Mouse (Mus musculus): ENCODE measurements around the gene Dera. TPM values are rescaled to one million over a fixed set of nuclear protein-coding genes. Genes with fewer than 3 reads are reported as not detected.

Gene Dera
- polyA plus RNA-seq, 1 experiment from 2014 or later = 74.5 TPM

- WGBS = 91% methylated on average over 10 of the region's 10 CpGs
- no peak overlapping the region for H3K27ac ChIP-seq (replicated peaks; ENCODE audit: low read depth, low read length)
- no peak overlapping the region for H3K4me2 ChIP-seq (ENCODE audit: low read depth, low read length)
- no peaks in the 10 kb centered on the region for H3K27me3 ChIP-seq (ENCODE audit: control insufficient read depth, insufficient read depth, low read length)
- ATAC-seq (replicated peaks; ENCODE audit: insufficient number of reproducible peaks, low FRiP score, low TSS enrichment, low read depth) (no peak), DNase-seq (ENCODE audit: low spot score) (no peak)
- H3K36me3 ChIP-seq (replicated peaks; ENCODE audit: control insufficient read depth, insufficient read depth, low read depth, low read length) = no peaks in the 10 kb centered on the region; the same call in 1 of the 2 replicates
- no peak overlapping the region for H3K4me3 ChIP-seq (ENCODE audit: low read depth, low read length)
- H3K9me3 ChIP-seq (replicated peaks; ENCODE audit: control insufficient read depth, low read length) = no peaks in the 10 kb centered on the region; the same call in 1 of the 2 replicates
- no peaks in the 10 kb centered on the region for H3K4me1 ChIP-seq (ENCODE audit: control insufficient read depth, insufficient read depth, low read length)
- H3K9ac ChIP-seq (replicated peaks; ENCODE audit: low read length) = no peak overlapping the region
Observed at GRCm38 (mm10) chr6:137857198-137858194, 103.2 kb downstream of the Dera start.

- H3K27me3 ChIP-seq (ENCODE audit: control insufficient read depth, insufficient read depth, low read length) = no peaks in the 10 kb centered on the region
- 82% methylated on average over 7 of the region's 7 CpGs for WGBS
- no peak overlapping the region for H3K4me3 ChIP-seq (ENCODE audit: low read depth, low read length)
- no peaks in the 10 kb centered on the region for H3K36me3 ChIP-seq (replicated peaks; ENCODE audit: control insufficient read depth, insufficient read depth, low read depth, low read length)
- no peak overlapping the region for H3K27ac ChIP-seq (replicated peaks; ENCODE audit: low read depth, low read length)
- H3K4me1 ChIP-seq (ENCODE audit: control insufficient read depth, insufficient read depth, low read length) = no peaks in the 10 kb centered on the region
- DNase-seq (ENCODE audit: low spot score) = no peak
- H3K9ac ChIP-seq (replicated peaks; ENCODE audit: low read length) = no peak overlapping the region
- H3K4me2 ChIP-seq (ENCODE audit: low read depth, low read length) = no peak overlapping the region
- no peak for ATAC-seq (replicated peaks; ENCODE audit: insufficient number of reproducible peaks, low FRiP score, low TSS enrichment, low read depth)
- no peaks in the 10 kb centered on the region for H3K9me3 ChIP-seq (replicated peaks; ENCODE audit: control insufficient read depth, low read length)
Observed at GRCm38 (mm10) chr6:137869903-137870580, 115.7 kb downstream of the Dera start.

- ATAC-seq (replicated peaks; ENCODE audit: insufficient number of reproducible peaks, low FRiP score, low TSS enrichment, low read depth) (no peak), DNase-seq (ENCODE audit: low spot score) (no peak)
- H3K27ac ChIP-seq (replicated peaks; ENCODE audit: low read depth, low read length) = no peak overlapping the region
- no peaks in the 10 kb centered on the region for H3K4me1 ChIP-seq (ENCODE audit: control insufficient read depth, insufficient read depth, low read length)
- no peaks in the 10 kb centered on the region for H3K9me3 ChIP-seq (replicated peaks; ENCODE audit: control insufficient read depth, low read length)
- WGBS = 85% methylated on average over 6 of the region's 6 CpGs
- H3K9ac ChIP-seq (replicated peaks; ENCODE audit: low read length) = no peak overlapping the region
- no peak overlapping the region for H3K4me3 ChIP-seq (ENCODE audit: low read depth, low read length)
- no peaks in the 10 kb centered on the region for H3K36me3 ChIP-seq (replicated peaks; ENCODE audit: control insufficient read depth, insufficient read depth, low read depth, low read length)
- H3K4me2 ChIP-seq (ENCODE audit: low read depth, low read length) = no peak overlapping the region
- H3K27me3 ChIP-seq (ENCODE audit: control insufficient read depth, insufficient read depth, low read length) = no peaks in the 10 kb centered on the region
Observed at GRCm38 (mm10) chr6:137870667-137871066, 116.3 kb downstream of the Dera start.

GRCm38 (mm10) chr6:137872055-137872735 lies 117.8 kb downstream of the Dera start:
- no peaks in the 10 kb centered on the region for H3K4me1 ChIP-seq (ENCODE audit: control insufficient read depth, insufficient read depth, low read length)
- H3K4me2 ChIP-seq (ENCODE audit: low read depth, low read length) = no peak overlapping the region
- H3K36me3 ChIP-seq (replicated peaks; ENCODE audit: control insufficient read depth, insufficient read depth, low read depth, low read length) = no peaks in the 10 kb centered on the region
- H3K9me3 ChIP-seq (replicated peaks; ENCODE audit: control insufficient read depth, low read length) = no peaks in the 10 kb centered on the region
- no peak overlapping the region for H3K9ac ChIP-seq (replicated peaks; ENCODE audit: low read length)
- H3K27ac ChIP-seq (replicated peaks; ENCODE audit: low read depth, low read length) = no peak overlapping the region
- no peak overlapping the region for H3K4me3 ChIP-seq (ENCODE audit: low read depth, low read length)
- ATAC-seq (replicated peaks; ENCODE audit: insufficient number of reproducible peaks, low FRiP score, low TSS enrichment, low read depth) (peak; percentile 39; the same call in 1 of the 2 replicates), DNase-seq (ENCODE audit: low spot score) (peak; percentile 77)
- no peaks in the 10 kb centered on the region for H3K27me3 ChIP-seq (ENCODE audit: control insufficient read depth, insufficient read depth, low read length)
- WGBS = 31% methylated on average over 17 of the region's 17 CpGs

- no peaks in the 10 kb centered on the region for H3K36me3 ChIP-seq (replicated peaks; ENCODE audit: control insufficient read depth, insufficient read depth, low read depth, low read length)
- WGBS = 87% methylated on average over 8 of the region's 8 CpGs
Observed at GRCm38 (mm10) chr6:137874471-137875244, 120.3 kb downstream of the Dera start.

GRCm38 (mm10) chr6:137885644-137886043 lies 131.3 kb downstream of the Dera start:
- 85% methylated on average over 6 of the region's 6 CpGs for WGBS
- ATAC-seq (replicated peaks; ENCODE audit: insufficient number of reproducible peaks, low FRiP score, low TSS enrichment, low read depth) (no peak), DNase-seq (ENCODE audit: low spot score) (no peak)
- no peaks in the 10 kb centered on the region for H3K9me3 ChIP-seq (replicated peaks; ENCODE audit: control insufficient read depth, low read length)
- H3K27me3 ChIP-seq (ENCODE audit: control insufficient read depth, insufficient read depth, low read length) = no peaks in the 10 kb centered on the region
- H3K27ac ChIP-seq (replicated peaks; ENCODE audit: low read depth, low read length) = no peak overlapping the region
- no peak overlapping the region for H3K4me2 ChIP-seq (ENCODE audit: low read depth, low read length)
- H3K4me1 ChIP-seq (ENCODE audit: control insufficient read depth, insufficient read depth, low read length) = no peaks in the 10 kb centered on the region
- H3K4me3 ChIP-seq (ENCODE audit: low read depth, low read length) = no peak overlapping the region
- H3K9ac ChIP-seq (replicated peaks; ENCODE audit: low read length) = no peak overlapping the region
- no peaks in the 10 kb centered on the region for H3K36me3 ChIP-seq (replicated peaks; ENCODE audit: control insufficient read depth, insufficient read depth, low read depth, low read length)

More at GRCm38 (mm10) chr6:137874471-137875244, 120.3 kb downstream of the Dera start:
- H3K4me3 ChIP-seq (ENCODE audit: low read depth, low read length) = no peak overlapping the region
- H3K27ac ChIP-seq (replicated peaks; ENCODE audit: low read depth, low read length) = no peak overlapping the region
- H3K4me2 ChIP-seq (ENCODE audit: low read depth, low read length) = no peak overlapping the region
- no peaks in the 10 kb centered on the region for H3K4me1 ChIP-seq (ENCODE audit: control insufficient read depth, insufficient read depth, low read length)
- H3K9ac ChIP-seq (replicated peaks; ENCODE audit: low read length) = no peak overlapping the region
- H3K27me3 ChIP-seq (ENCODE audit: control insufficient read depth, insufficient read depth, low read length) = no peaks in the 10 kb centered on the region
- no peaks in the 10 kb centered on the region for H3K9me3 ChIP-seq (replicated peaks; ENCODE audit: control insufficient read depth, low read length)
- DNase-seq (ENCODE audit: low spot score) (no peak), ATAC-seq (replicated peaks; ENCODE audit: insufficient number of reproducible peaks, low FRiP score, low TSS enrichment, low read depth) (no peak)

GRCm38 (mm10) chr6:137886210-137886979 lies 132.0 kb downstream of the Dera start:
- Histone ChIP-seq H3K9me3 (replicated peaks; ENCODE audit: control insufficient read depth, low read length) (no peaks in the 10 kb centered on the region), H3K4me3 (ENCODE audit: low read depth, low read length) (no peak overlapping the region), H3K4me2 (ENCODE audit: low read depth, low read length) (no peak overlapping the region), H3K36me3 (replicated peaks; ENCODE audit: control insufficient read depth, insufficient read depth, low read depth, low read length) (no peaks in the 10 kb centered on the region), H3K27me3 (ENCODE audit: control insufficient read depth, insufficient read depth, low read length) (no peaks in the 10 kb centered on the region), H3K27ac (replicated peaks; ENCODE audit: low read depth, low read length) (no peak overlapping the region), H3K4me1 (ENCODE audit: control insufficient read depth, insufficient read depth, low read length) (no peaks in the 10 kb centered on the region), H3K9ac (replicated peaks; ENCODE audit: low read length) (no peak overlapping the region)
- DNase-seq (ENCODE audit: low spot score) (no peak), ATAC-seq (replicated peaks; ENCODE audit: insufficient number of reproducible peaks, low FRiP score, low TSS enrichment, low read depth) (no peak)
- 60% methylated on average over 6 of the region's 6 CpGs for WGBS
